Mouse (Mus musculus) spleen, adult 2 months (tissue): ENCODE results near the gene Ndfip2. TPM values are rescaled to one million over a fixed set of nuclear protein-coding genes. Genes with fewer than 3 reads are reported as not detected.

Source experiments
- DNase-seq, 2 experiments: peaks; one replicate each; pipeline versions ENCODE4 v3.0.0 to v3.0.0-alpha.2; 2012 to 2021; ENCODE audit warnings: low spot score in 2 of 2, low read depth in 1 of 2
- H3K27ac ChIP-seq: fragments of 200-500 bp; 2 replicates; pipeline ENCODE4 v1.5.1; 2012; ENCODE audit warnings: low read length, inconsistent platforms; ENCODE audit not compliant: insufficient read depth
- H3K27me3 ChIP-seq: fragments of 200-500 bp; 2 replicates; pipeline ENCODE4 v1.6.1; 2012; ENCODE audit warnings: mild to moderate bottlenecking, moderate library complexity, low read length, inconsistent platforms; ENCODE audit not compliant: control insufficient read depth, insufficient read depth
- H3K36me3 ChIP-seq: fragments of 200-500 bp; 2 replicates; pipeline ENCODE4 v1.6.1; 2012; ENCODE audit warnings: mild to moderate bottlenecking, low read length, inconsistent platforms; ENCODE audit not compliant: control insufficient read depth, insufficient read depth
- H3K4me1 ChIP-seq: fragments of 200-500 bp; 2 replicates; pipeline ENCODE4 v1.6.1; 2011; ENCODE audit warnings: inconsistent platforms; ENCODE audit not compliant: control insufficient read depth, insufficient read depth, insufficient read length
- H3K4me3 ChIP-seq: fragments of 200-500 bp; 2 replicates; pipeline ENCODE4 v1.5.1; 2011; ENCODE audit warnings: mild to moderate bottlenecking, inconsistent platforms; ENCODE audit not compliant: insufficient read depth, insufficient read length; ENCODE audit errors: extremely low read depth
- CTCF ChIP-seq: fragments of 200-500 bp; IDR thresholded peaks from 2 replicates; pipeline ENCODE4 v1.5.1; 2011; ENCODE audit warnings: mild to moderate bottlenecking, inconsistent platforms; ENCODE audit not compliant: insufficient read depth, insufficient read length, insufficient replicate concordance; ENCODE audit errors: extremely low read depth
- POLR2A ChIP-seq: fragments of 200-500 bp; IDR thresholded peaks from 2 replicates; pipeline ENCODE4 v1.6.1; 2011; ENCODE audit warnings: low read depth, low read length, inconsistent platforms
- WGBS: fragments of 180-500 bp; shearing (Covaris S2); methylation state at CpG from one replicate; pipeline ENCODE4 v1.1.7; 2018; 5-methylcytosine and 5-hydroxymethylcytosine counted together
- polyA plus RNA-seq: library from polyadenylated mRNA; depleted of rRNA; stranded (reverse); fragments of >200 nt; gene quantifications from 2 replicates; pipeline ENCODE4 v1.2.3, GENCODE M21; 2012; rRNA removed

Ndfip2 gene
- polyA plus RNA-seq, 1 experiment, result 17.3 TPM

DNA sequence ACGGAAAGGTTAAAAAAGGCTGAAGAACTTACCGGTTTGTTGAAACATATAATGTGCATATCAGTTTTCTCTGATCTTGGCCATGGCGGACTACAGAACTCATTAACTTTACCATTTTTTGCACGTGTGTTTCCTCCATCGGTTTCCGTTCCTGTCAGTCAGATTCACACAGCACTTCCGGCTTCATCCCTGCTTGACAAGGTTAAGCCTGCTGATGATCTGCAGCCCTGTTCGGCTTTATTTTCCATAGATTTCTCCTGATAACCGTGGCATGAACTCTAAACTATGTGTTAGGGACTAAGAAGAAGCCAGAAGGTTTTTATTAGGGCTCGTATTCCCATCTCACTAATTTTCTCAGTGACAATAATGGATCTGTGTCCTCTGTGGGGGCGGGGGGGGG, 95.7 kb downstream of the Ndfip2 start:
- Histone ChIP-seq H3K36me3 (no peaks in the 10 kb centered on the region), H3K27ac (no peak overlapping the region), H3K4me1 (no peaks in the 10 kb centered on the region), H3K27me3 (no peaks in the 10 kb centered on the region), H3K4me3 (no peak overlapping the region)
- DNase-seq, result no peak
- TF ChIP-seq POLR2A (no peak), CTCF (no peak)
- 73% methylated on average over 11 of the region's 11 CpGs for WGBS

Other genes starting within 250 kb of the Ndfip2 start
- 9.4 and 11.9 TPM in 2 replicates for gene Rbm26, start 81.2 kb upstream of the Ndfip2 start, polyA plus RNA-seq